Mouse (Mus musculus) thymus, postnatal 10 days (tissue): ENCODE measurements around the gene Olfr629.
"Not testable (repeated sequence)": the region's sequence is repeated elsewhere in the genome, so short reads cannot be mapped to it uniquely, and the experiment has no call there.

Source experiments
- DNase-seq, 2 experiments: peaks; one replicate each; pipeline ENCODE4 v3.0.0; 2021; ENCODE audit warnings: low spot score in 2 of 2

The Olfr629 gene

DNA sequence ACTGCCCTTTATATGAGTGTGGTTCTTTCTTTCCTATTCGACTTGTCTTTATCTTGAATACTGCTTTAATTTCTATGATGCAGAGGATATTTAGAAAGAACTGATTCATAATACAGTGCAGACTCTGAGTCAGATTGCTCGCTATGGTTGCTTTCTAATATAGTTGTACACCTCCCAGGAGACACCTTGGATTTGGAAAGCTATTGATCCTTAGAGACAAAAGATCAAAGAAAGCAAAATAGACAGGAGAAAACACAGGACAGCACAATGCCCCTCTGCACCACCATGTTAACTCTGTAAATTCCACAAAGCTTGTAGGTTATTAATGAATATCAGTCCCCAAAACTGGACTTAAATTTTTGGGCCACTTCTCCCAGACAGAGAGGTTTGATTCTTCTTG is at the start of gene Olfr629:
Olfr629 (minus strand) TSS at position 101 of the 400 bp plus-strand sequence.
- no peak for DNase-seq

DNA sequence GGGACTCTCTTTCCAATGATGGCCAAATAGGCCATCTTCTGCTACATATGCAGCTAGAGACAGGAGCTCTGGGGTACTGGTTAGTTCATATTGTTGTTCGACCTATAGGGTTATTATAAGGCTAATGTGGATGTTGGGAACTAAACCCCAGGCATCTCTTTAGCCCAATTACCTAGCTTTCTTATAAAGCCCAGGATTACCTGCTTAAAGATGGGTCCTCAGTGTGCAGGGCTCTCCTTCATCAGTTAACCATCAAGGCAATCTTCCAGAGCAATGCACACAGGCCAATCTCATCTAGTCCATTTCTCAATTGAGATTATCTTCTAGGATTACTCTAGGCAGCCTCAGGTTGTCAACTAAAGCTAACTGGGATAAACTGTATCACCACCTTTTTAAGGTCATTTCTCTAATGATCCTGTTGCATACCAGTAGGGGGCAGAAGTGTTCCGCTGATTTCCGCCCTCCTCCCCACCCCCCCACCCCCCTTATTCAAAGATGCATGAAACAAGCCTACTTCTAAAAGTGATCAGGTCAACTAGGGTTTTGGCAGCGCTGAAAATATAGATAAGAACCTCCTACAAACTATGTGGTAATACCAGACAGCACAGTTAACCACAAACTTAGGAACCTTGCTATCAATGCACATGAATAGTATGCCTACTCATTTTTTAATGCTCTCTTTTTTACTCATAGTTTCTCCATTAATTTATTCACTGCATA is 48.1 kb upstream of the Olfr629 start:
- no peak for DNase-seq

GRCm38 (mm10) chr7:103791721-103792120 is 47.0 kb upstream of the Olfr629 start, which contains the start of gene Olfr67:
Olfr67 (minus strand) TSS chr7:103791821.
- no peak for DNase-seq

GRCm38 (mm10) chr7:103779598-103779997 is 34.9 kb upstream of the Olfr629 start, which contains the start of gene Olfr68:
Olfr68 (minus strand) TSS chr7:103779698.
- DNase-seq = no peak

DNA sequence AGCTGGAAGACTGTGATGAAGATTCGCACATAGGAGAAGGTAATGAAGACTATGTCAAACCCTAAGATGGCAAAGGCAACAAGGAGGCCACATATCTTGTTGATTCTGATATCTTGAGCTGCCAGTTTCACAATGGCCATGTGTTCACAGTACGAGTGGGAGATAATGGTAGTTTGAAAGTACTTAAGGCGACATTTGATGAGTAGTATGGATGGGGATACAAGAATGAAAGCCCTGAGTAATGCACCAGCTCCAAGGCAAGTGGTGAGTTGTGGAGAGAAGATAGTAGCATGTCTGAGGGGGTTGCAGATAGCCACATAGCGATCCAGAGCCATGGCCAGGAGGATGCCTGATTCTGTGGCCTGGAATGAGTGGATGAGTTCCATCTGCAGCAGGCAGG is 32.9 kb upstream of the Olfr629 start:
- not testable (repeated sequence) for DNase-seq

GRCm38 (mm10) chr7:103771494-103771893 is 26.8 kb upstream of the Olfr629 start, which contains the start of gene Olfr69:
Olfr69 (minus strand) TSS chr7:103771594.
- DNase-seq = no peak

DNA sequence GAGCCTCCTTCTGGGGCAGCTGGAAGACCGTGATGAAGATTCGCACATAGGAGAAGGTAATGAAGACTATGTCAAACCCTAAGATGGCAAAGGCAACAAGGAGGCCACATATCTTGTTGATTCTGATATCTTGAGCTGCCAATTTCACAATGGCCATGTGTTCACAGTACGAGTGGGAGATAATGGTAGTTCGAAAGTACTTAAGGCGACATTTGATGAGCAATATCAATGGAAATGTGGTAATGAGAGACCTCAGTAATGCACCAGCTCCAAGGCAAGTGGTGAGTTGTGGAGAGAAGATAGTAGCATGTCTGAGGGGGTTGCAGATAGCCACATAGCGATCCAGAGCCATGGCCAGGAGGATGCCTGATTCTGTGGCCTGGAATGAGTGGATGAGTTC is 22.9 kb upstream of the Olfr629 start:
- DNase-seq = not testable (repeated sequence)

- DNase-seq = not testable (repeated sequence)
Observed at GRCm38 (mm10) chr7:103762212-103762611, 17.5 kb upstream of the Olfr629 start.

- no peak for DNase-seq
Observed at GRCm38 (mm10) chr7:103757233-103757632, 12.5 kb upstream of the Olfr629 start, which contains the start of gene Olfr630. Olfr630 (minus strand) TSS chr7:103757333.

- DNase-seq = no peak
Observed at GRCm38 (mm10) chr7:103730074-103730473, 14.7 kb downstream of the Olfr629 start, which contains the start of gene Olfr628. Olfr628 (plus strand) TSS chr7:103730374.

- DNase-seq = not testable (repeated sequence)
Observed at GRCm38 (mm10) chr7:103716398-103716797, 28.3 kb downstream of the Olfr629 start.

GRCm38 (mm10) chr7:103714371-103714770 is 30.4 kb downstream of the Olfr629 start, which contains the start of gene Olfr243:
Olfr243 (plus strand) TSS chr7:103714671.
- no peak for DNase-seq

GRCm38 (mm10) chr7:103712024-103712423 is 32.7 kb downstream of the Olfr629 start:
- DNase-seq = peak in 1 of 2 experiments; percentile 15

- DNase-seq = no peak
Observed at GRCm38 (mm10) chr7:103699469-103699868, 45.3 kb downstream of the Olfr629 start.
